Mouse (Mus musculus): ENCODE results near the gene Pfpl.

Gene Pfpl

GRCm38 (mm10) chr19:12464674-12465073, 37.0 kb downstream of the Pfpl start:
- no peak for DNase-seq (ENCODE audit: low read depth, low spot score)

- DNase-seq (ENCODE audit: low read depth, low spot score), result no peak
Measured at GRCm38 (mm10) chr19:12465530-12466144, 37.9 kb downstream of the Pfpl start.

GRCm38 (mm10) chr19:12466204-12466603, 38.5 kb downstream of the Pfpl start:
- no peak for DNase-seq (ENCODE audit: low read depth, low spot score)

GRCm38 (mm10) chr19:12467436-12467835, 39.7 kb downstream of the Pfpl start:
- DNase-seq (ENCODE audit: low read depth, low spot score), result no peak

- DNase-seq (ENCODE audit: low read depth, low spot score), result no peak
Measured at GRCm38 (mm10) chr19:12471866-12472265, 44.2 kb downstream of the Pfpl start.

GRCm38 (mm10) chr19:12472381-12472976, 44.8 kb downstream of the Pfpl start:
- DNase-seq (ENCODE audit: low read depth, low spot score), result no peak

GRCm38 (mm10) chr19:12473201-12473641, 45.5 kb downstream of the Pfpl start:
- DNase-seq (ENCODE audit: low read depth, low spot score), result no peak

- no peak for DNase-seq (ENCODE audit: low read depth, low spot score)
Measured at GRCm38 (mm10) chr19:12473951-12474350, 46.2 kb downstream of the Pfpl start.

- DNase-seq (ENCODE audit: low read depth, low spot score), result no peak
Measured at GRCm38 (mm10) chr19:12475380-12476250, 47.9 kb downstream of the Pfpl start.

- DNase-seq (ENCODE audit: low read depth, low spot score), result no peak
Measured at GRCm38 (mm10) chr19:12476721-12477270, 49.1 kb downstream of the Pfpl start.

- no peak for DNase-seq (ENCODE audit: low read depth, low spot score)
Measured at GRCm38 (mm10) chr19:12478369-12478768, 50.7 kb downstream of the Pfpl start.
